Mouse (Mus musculus) midbrain, embryonic 10.5 days (tissue): ENCODE results near the gene Mrgpra3. TPM values are rescaled to one million over a fixed set of nuclear protein-coding genes. Genes with fewer than 3 reads are reported as not detected.

Experiments
- DNase-seq: peaks from one replicate; pipeline ENCODE4 v3.0.0-alpha.2; 2017; ENCODE audit warnings: low spot score
- H3K27ac ChIP-seq: fragments of 300-500 bp; sonication (generic); replicated peaks from 2 replicates; pipeline ENCODE4 v1.5.1; 2016; ENCODE audit warnings: mild to moderate bottlenecking
- H3K27me3 ChIP-seq: fragments of 300-500 bp; sonication (generic); 2 replicates; pipeline ENCODE4 v1.6.1; 2016; ENCODE audit warnings: low read depth, mild to moderate bottlenecking; ENCODE audit not compliant: poor library complexity, severe bottlenecking
- H3K36me3 ChIP-seq: fragments of 300-500 bp; sonication (generic); 2 replicates; pipeline ENCODE4 v1.6.1; 2016; ENCODE audit warnings: mild to moderate bottlenecking, moderate library complexity
- H3K4me1 ChIP-seq: fragments of 300-500 bp; sonication (generic); 2 replicates; pipeline ENCODE4 v1.6.1; 2016
- H3K4me3 ChIP-seq: fragments of 300-500 bp; sonication (generic); 2 replicates; pipeline ENCODE4 v1.5.1; 2016; ENCODE audit warnings: mild to moderate bottlenecking, moderate library complexity
- H3K9me3 ChIP-seq: fragments of 300-500 bp; sonication (generic); replicated peaks from 2 replicates; pipeline ENCODE4 v1.6.1; 2016; ENCODE audit warnings: mild to moderate bottlenecking
- WGBS: fragments of 180-500 bp; shearing (Covaris S2); methylation state at CpG from one replicate; pipeline ENCODE4 v1.1.7; 2016; 5-methylcytosine and 5-hydroxymethylcytosine counted together
- polyA plus RNA-seq: library from polyadenylated mRNA; unstranded; fragments of >200 nt; fragmentation: Nextera tagmentation; extraction: Ambion mirVana; gene quantifications from 2 replicates; pipeline ENCODE4 v1.2.1, GENCODE M21; 2016

Mrgpra3 gene
- polyA plus RNA-seq: not detected in 2 replicates

DNA sequence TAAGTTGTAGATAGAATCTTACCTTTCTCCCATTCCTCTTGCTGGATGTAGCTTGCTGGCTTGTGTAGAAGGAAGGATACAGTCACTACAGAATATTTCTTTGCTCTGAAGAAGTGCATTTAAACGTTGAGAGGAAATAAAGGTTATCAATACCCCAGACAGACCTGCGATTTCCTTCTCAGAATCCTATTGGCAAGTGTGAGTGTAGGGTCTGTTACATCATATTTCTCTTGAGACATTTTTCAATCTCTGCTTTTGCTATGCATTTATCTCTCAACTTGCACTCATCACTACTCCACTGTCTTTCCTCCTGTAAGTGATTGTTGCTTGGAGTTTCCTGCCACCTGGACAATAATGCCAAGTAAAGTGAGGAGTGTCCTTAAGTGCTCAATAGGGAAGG, at the start of gene Mrgpra3:
Mrgpra3 (minus strand) TSS at position 101 of the 400 bp plus-strand sequence.
- no peaks in the 10 kb centered on the region for H3K4me1 ChIP-seq
- H3K27me3 ChIP-seq: no peaks in the 10 kb centered on the region
- WGBS: 73% methylated on average over 2 of the region's 2 CpGs
- DNase-seq: no peak
- no peak within 1 kb of the TSS for H3K4me3 ChIP-seq
- no peak within 1 kb of the TSS for H3K27ac ChIP-seq
- peaks cover 78% of the 10 kb centered on the region for H3K9me3 ChIP-seq
- H3K36me3 ChIP-seq: no peaks in the 10 kb centered on the region

Other genes starting within 250 kb of the Mrgpra3 start
- gene Mrgpra1, start 247.1 kb downstream of the Mrgpra3 start, polyA plus RNA-seq: not detected in 2 replicates
- gene Mrgpra2a, start 149.2 kb downstream of the Mrgpra3 start, polyA plus RNA-seq: not detected in 2 replicates
- gene Mrgpra2b, start 72.5 kb downstream of the Mrgpra3 start, polyA plus RNA-seq: 0.12 TPM in 1 of 2 replicates, not detected in the other